Mouse (Mus musculus) limb, embryonic 12.5 days (tissue): ENCODE data around the gene Cxcr2. TPM values are rescaled to one million over a fixed set of nuclear protein-coding genes. Genes with fewer than 3 reads are reported as not detected.

Source experiments
- ATAC-seq: fragments of 200-750 bp; cut with Nextera tagmentation; 2 replicates; pipeline ENCODE4 v1.8.0; 2017; ENCODE audit warnings: low read depth, moderate TSS enrichment; ENCODE audit not compliant: insufficient number of reproducible peaks, insufficient read depth, low FRiP score, low TSS enrichment
- H3K27ac ChIP-seq: fragments of 300-500 bp; sonication (generic); 2 replicates; pipeline ENCODE4 v1.5.1; 2016; ENCODE audit warnings: mild to moderate bottlenecking, moderate library complexity
- H3K27me3 ChIP-seq: fragments of 300-500 bp; sonication (generic); 2 replicates; pipeline ENCODE4 v1.6.1; 2016; ENCODE audit warnings: mild to moderate bottlenecking, moderate library complexity
- H3K36me3 ChIP-seq: fragments of 300-500 bp; sonication (generic); 2 replicates; pipeline ENCODE4 v1.6.1; 2016; ENCODE audit warnings: mild to moderate bottlenecking, moderate library complexity
- H3K4me1 ChIP-seq: fragments of 300-500 bp; sonication (generic); replicated peaks from 2 replicates; pipeline ENCODE4 v1.6.1; 2016
- H3K4me2 ChIP-seq: fragments of 300-500 bp; sonication (generic); 2 replicates; pipeline ENCODE4 v1.6.1; 2016; ENCODE audit warnings: mild to moderate bottlenecking, moderate library complexity
- H3K4me3 ChIP-seq: fragments of 300-500 bp; sonication (generic); replicated peaks from 2 replicates; pipeline ENCODE4 v1.5.1; 2016; ENCODE audit warnings: mild to moderate bottlenecking
- H3K9ac ChIP-seq: fragments of 300-500 bp; sonication (generic); replicated peaks from 2 replicates; pipeline ENCODE4 v1.6.1; 2016; ENCODE audit warnings: mild to moderate bottlenecking, moderate library complexity
- H3K9me3 ChIP-seq: fragments of 300-500 bp; sonication (generic); 2 replicates; pipeline ENCODE4 v1.6.1; 2016; ENCODE audit warnings: mild to moderate bottlenecking, moderate library complexity
- WGBS: fragments of 180-500 bp; shearing (Covaris S2); methylation state at CpG from one replicate; pipeline ENCODE4 v1.1.7; 2016; 5-methylcytosine and 5-hydroxymethylcytosine counted together
- microRNA counts: library from miRNA; unstranded; fragments of <30 nt; microRNA quantifications from one replicate; lab custom pipeline; 2017
- microRNA-seq: library from miRNA; unstranded; fragments of <30 nt; microRNA quantifications from one replicate; pipeline ENCODE4, GENCODE M21; 2017
- polyA plus RNA-seq: library from polyadenylated mRNA; unstranded; fragments of >200 nt; fragmentation: Nextera tagmentation; extraction: Ambion mirVana; gene quantifications from 2 replicates; pipeline ENCODE4 v1.2.1, GENCODE M21; 2016

The Cxcr2 gene
- polyA plus RNA-seq, 1 experiment from 2014 or later, result 0.09 TPM

GRCm38 (mm10) chr1:74201048-74201844 is 47.5 kb downstream of the Cxcr2 start:
- Histone ChIP-seq H3K9me3 (no peaks in the 10 kb centered on the region), H3K4me1 (no peaks in the 10 kb centered on the region), H3K9ac (no peak overlapping the region), H3K4me3 (no peak overlapping the region), H3K27ac (no peak overlapping the region), H3K4me2 (no peak overlapping the region), H3K27me3 (no peaks in the 10 kb centered on the region), H3K36me3 (no peaks in the 10 kb centered on the region)
- 76% methylated on average over 7 of the region's 7 CpGs for WGBS
- no peak for ATAC-seq

- WGBS, result 65% methylated on average over 5 of the region's 5 CpGs
- Histone ChIP-seq H3K9me3 (no peaks in the 10 kb centered on the region), H3K9ac (no peak overlapping the region), H3K4me1 (no peaks in the 10 kb centered on the region), H3K4me3 (no peak overlapping the region), H3K36me3 (no peaks in the 10 kb centered on the region), H3K27ac (no peak overlapping the region), H3K27me3 (no peaks in the 10 kb centered on the region), H3K4me2 (no peak overlapping the region)
- ATAC-seq, result no peak
Measured at GRCm38 (mm10) chr1:74203457-74203856, 49.7 kb downstream of the Cxcr2 start.

- Histone ChIP-seq H3K9me3 (no peaks in the 10 kb centered on the region), H3K27me3 (no peaks in the 10 kb centered on the region), H3K4me1 (no peaks in the 10 kb centered on the region), H3K9ac (no peak overlapping the region), H3K27ac (no peak overlapping the region), H3K4me3 (no peak overlapping the region), H3K36me3 (no peaks in the 10 kb centered on the region), H3K4me2 (no peak overlapping the region)
- 66% methylated on average over 7 of the region's 7 CpGs for WGBS
- no peak for ATAC-seq
Measured at GRCm38 (mm10) chr1:74205881-74206280, 52.1 kb downstream of the Cxcr2 start.

GRCm38 (mm10) chr1:74206642-74207041 is 52.9 kb downstream of the Cxcr2 start:
- 86% methylated on average over 8 of the region's 8 CpGs for WGBS
- Histone ChIP-seq H3K4me3 (no peak overlapping the region), H3K36me3 (no peaks in the 10 kb centered on the region), H3K4me2 (no peak overlapping the region), H3K27me3 (no peaks in the 10 kb centered on the region), H3K4me1 (no peaks in the 10 kb centered on the region), H3K27ac (no peak overlapping the region), H3K9me3 (no peaks in the 10 kb centered on the region), H3K9ac (no peak overlapping the region)
- ATAC-seq, result no peak

- Histone ChIP-seq H3K9me3 (no peaks in the 10 kb centered on the region), H3K27me3 (no peaks in the 10 kb centered on the region), H3K36me3 (no peaks in the 10 kb centered on the region), H3K4me3 (no peak overlapping the region), H3K9ac (no peak overlapping the region), H3K4me2 (no peak overlapping the region), H3K27ac (no peak overlapping the region), H3K4me1 (no peaks in the 10 kb centered on the region)
- 62% methylated on average over 9 of the region's 9 CpGs for WGBS
- no peak for ATAC-seq
Measured at GRCm38 (mm10) chr1:74207906-74208305, 54.1 kb downstream of the Cxcr2 start.

- H3K27ac ChIP-seq, result no peak overlapping the region
- 88% methylated on average over 8 of the region's 8 CpGs for WGBS
- no peak for ATAC-seq
Measured at GRCm38 (mm10) chr1:74208941-74209340, 55.2 kb downstream of the Cxcr2 start.

More at GRCm38 (mm10) chr1:74208941-74209340, 55.2 kb downstream of the Cxcr2 start:
- Histone ChIP-seq H3K36me3 (no peaks in the 10 kb centered on the region), H3K4me1 (no peaks in the 10 kb centered on the region), H3K9ac (no peak overlapping the region), H3K9me3 (no peaks in the 10 kb centered on the region), H3K4me2 (no peak overlapping the region), H3K4me3 (no peak overlapping the region), H3K27me3 (no peaks in the 10 kb centered on the region)

MicroRNAs within 50 kb of the gene (microRNA counts, 519-probe panel; counts per million panel counts)
- not detected for microRNA mmu-miR-1928 (lab: Ali Mortazavi, UCI)

Small RNA genes within 50 kb of the gene (microRNA-seq; reads per million reads assigned to microRNA genes)
- gene Mir1928, result not detected

Other genes starting within 250 kb of the Cxcr2 start
- gene Tns1, start 29.5 kb upstream of the Cxcr2 start, polyA plus RNA-seq, result 36.7 and 44.9 TPM in 2 replicates
- 0.15 and 0.18 TPM in 2 replicates for gene Rufy4, start 28.4 kb upstream of the Cxcr2 start, polyA plus RNA-seq
- not detected in 2 replicates for gene Cxcr1, start 40.6 kb downstream of the Cxcr2 start, polyA plus RNA-seq
- gene Arpc2, start 82.1 kb downstream of the Cxcr2 start, polyA plus RNA-seq, result 343 and 345 TPM in 2 replicates
- gene Gpbar1, start 124.6 kb downstream of the Cxcr2 start, polyA plus RNA-seq, result 0.19 TPM in 1 of 2 replicates, not detected in the other
- 202 and 212 TPM in 2 replicates for gene Aamp, start 130.7 kb downstream of the Cxcr2 start, polyA plus RNA-seq
- gene Pnkd, start 130.9 kb downstream of the Cxcr2 start, polyA plus RNA-seq, result 106 TPM in 2 replicates
- gene Tmbim1, start 151.6 kb downstream of the Cxcr2 start, polyA plus RNA-seq, result 18.0 and 18.9 TPM in 2 replicates
- gene Catip, start 208.1 kb downstream of the Cxcr2 start, polyA plus RNA-seq, result 1.5 and 1.6 TPM in 2 replicates
- 0.85 and 2.2 TPM in 2 replicates for gene Slc11a1, start 221.2 kb downstream of the Cxcr2 start, polyA plus RNA-seq
- 75.3 and 78.5 TPM in 2 replicates for gene Ctdsp1, start 237.5 kb downstream of the Cxcr2 start, polyA plus RNA-seq